Mouse (Mus musculus): ENCODE measurements at regions not wholly inside any gene's neighbourhood (a gene's known extent, or its start where the extent isn't known, plus 50 kb on each side); places are given as distances from the start of the nearest gene placed in this dataset.

DNA sequence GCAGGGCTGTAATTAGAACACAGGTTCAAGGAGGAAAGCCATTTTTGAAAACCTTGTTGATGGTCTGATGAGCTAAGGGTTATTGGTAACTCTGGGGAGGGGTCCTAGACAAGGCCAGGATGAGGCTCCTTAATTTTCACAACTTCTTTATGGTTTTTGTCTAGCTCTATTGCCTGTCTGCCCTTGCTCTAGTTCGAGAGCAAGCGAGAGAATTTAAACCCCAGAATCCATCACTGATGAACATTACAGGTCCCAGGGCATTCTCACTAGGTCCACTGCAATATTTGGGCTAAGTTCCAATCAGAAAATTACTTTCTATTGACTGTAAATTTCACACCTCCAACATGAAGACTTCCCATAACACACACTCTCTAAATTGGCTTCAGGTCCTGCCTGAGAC lies 329.0 kb upstream of the Pbx1 start:
- WGBS = 76% methylated on average over 2 of the region's 2 CpGs
- H3K9ac ChIP-seq (replicated peaks; ENCODE audit: low read length) = no peak overlapping the region
- no peak for ATAC-seq (ENCODE audit: low FRiP score, low TSS enrichment)
- H3K4me2 ChIP-seq (replicated peaks; ENCODE audit: low read depth, low read length) = no peak overlapping the region
- H3K36me3 ChIP-seq (ENCODE audit: insufficient read depth, low read length) = no peaks in the 10 kb centered on the region
- H3K27ac ChIP-seq (ENCODE audit: low read length) = no peak overlapping the region
- no peaks in the 10 kb centered on the region for H3K27me3 ChIP-seq (ENCODE audit: insufficient read depth, low read length)
- H3K9me3 ChIP-seq (ENCODE audit: low read length) = no peaks in the 10 kb centered on the region
- no peak overlapping the region for H3K4me3 ChIP-seq (ENCODE audit: low read length)
- H3K4me1 ChIP-seq (ENCODE audit: insufficient read depth, low read length) = no peaks in the 10 kb centered on the region

DNA sequence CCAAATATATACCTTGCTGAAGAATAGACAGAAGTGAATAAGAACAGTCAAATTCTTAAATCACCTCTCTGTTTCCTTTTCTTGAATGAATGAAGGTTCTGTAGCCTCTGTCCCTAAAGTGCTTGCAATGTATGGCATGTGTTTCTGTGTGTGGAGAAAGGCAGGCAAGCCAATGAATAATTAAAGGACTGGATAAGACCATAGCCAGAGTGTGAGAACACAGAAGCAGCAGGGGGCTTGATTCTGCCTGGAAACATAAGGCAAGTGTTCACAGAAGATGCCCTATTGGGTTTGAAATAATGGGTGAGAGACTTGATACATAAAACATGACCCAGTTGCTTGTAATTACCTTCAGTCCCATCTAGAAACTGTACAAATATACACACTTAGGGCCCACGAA lies 328.2 kb upstream of the Pbx1 start:
- H3K36me3 ChIP-seq (ENCODE audit: insufficient read depth, low read length) = no peaks in the 10 kb centered on the region
- no peak overlapping the region for H3K27ac ChIP-seq (ENCODE audit: low read length)
- no peak for ATAC-seq (ENCODE audit: low FRiP score, low TSS enrichment)
- no peak overlapping the region for H3K4me3 ChIP-seq (ENCODE audit: low read length)
- H3K9me3 ChIP-seq (ENCODE audit: low read length) = no peaks in the 10 kb centered on the region
- 85% methylated on average over 1 of the region's 1 CpGs for WGBS
- no peak overlapping the region for H3K4me2 ChIP-seq (replicated peaks; ENCODE audit: low read depth, low read length)
- no peaks in the 10 kb centered on the region for H3K4me1 ChIP-seq (ENCODE audit: insufficient read depth, low read length)
- H3K27me3 ChIP-seq (ENCODE audit: insufficient read depth, low read length) = no peaks in the 10 kb centered on the region
- no peak overlapping the region for H3K9ac ChIP-seq (replicated peaks; ENCODE audit: low read length)

DNA sequence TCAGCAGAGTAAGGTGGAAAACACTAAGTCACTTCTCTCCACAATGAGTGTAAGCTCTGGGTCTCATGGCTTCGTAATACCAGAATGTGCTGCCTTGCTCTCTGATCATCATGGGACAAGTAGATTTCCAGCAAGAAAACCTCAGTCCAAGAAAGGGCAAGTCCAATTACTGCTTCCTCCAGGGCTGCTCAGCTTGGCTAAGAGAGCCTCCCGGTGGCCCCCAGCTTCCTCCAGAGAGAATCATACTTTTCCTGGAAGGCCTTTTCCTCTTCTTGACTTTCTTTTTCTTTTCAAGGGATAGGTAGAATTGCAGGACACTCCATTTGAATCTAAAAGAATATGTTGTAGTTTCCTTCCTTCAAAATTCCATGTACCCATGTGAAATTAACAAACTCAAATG lies 326.8 kb upstream of the Pbx1 start:
- ATAC-seq (ENCODE audit: low FRiP score, low TSS enrichment) = no peak
- Histone ChIP-seq H3K9ac (replicated peaks; ENCODE audit: low read length) (no peak overlapping the region), H3K27me3 (ENCODE audit: insufficient read depth, low read length) (no peaks in the 10 kb centered on the region), H3K9me3 (ENCODE audit: low read length) (no peaks in the 10 kb centered on the region), H3K4me1 (ENCODE audit: insufficient read depth, low read length) (no peaks in the 10 kb centered on the region), H3K4me3 (ENCODE audit: low read length) (no peak overlapping the region), H3K36me3 (ENCODE audit: insufficient read depth, low read length) (no peaks in the 10 kb centered on the region), H3K27ac (ENCODE audit: low read length) (no peak overlapping the region), H3K4me2 (replicated peaks; ENCODE audit: low read depth, low read length) (no peak overlapping the region)
- WGBS = 73% methylated on average over 2 of the region's 2 CpGs

DNA sequence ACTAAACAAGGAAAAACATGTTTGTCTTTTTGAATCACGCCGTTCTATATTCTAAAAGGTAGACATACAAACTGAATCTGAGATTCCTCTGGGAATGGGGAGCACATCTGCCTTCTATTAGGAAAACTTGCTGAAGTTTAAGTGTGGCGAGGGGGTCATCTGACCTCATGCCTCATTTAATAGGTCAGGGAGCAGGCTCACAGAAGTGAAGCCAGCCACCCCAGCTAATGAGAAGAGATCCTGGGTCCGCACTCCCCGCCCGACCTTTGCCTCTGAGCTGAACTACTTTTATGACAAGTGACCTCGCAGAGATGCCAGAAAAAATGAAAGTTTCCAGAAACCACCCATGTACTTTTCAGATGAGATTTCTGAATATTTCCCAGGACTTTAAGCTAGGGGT lies 322.1 kb upstream of the Pbx1 start:
- Histone ChIP-seq H3K4me1 (ENCODE audit: insufficient read depth, low read length) (no peaks in the 10 kb centered on the region), H3K27ac (ENCODE audit: low read length) (no peak overlapping the region), H3K4me3 (ENCODE audit: low read length) (no peak overlapping the region), H3K9ac (replicated peaks; ENCODE audit: low read length) (no peak overlapping the region), H3K4me2 (replicated peaks; ENCODE audit: low read depth, low read length) (no peak overlapping the region), H3K27me3 (ENCODE audit: insufficient read depth, low read length) (no peaks in the 10 kb centered on the region), H3K9me3 (ENCODE audit: low read length) (no peaks in the 10 kb centered on the region), H3K36me3 (ENCODE audit: insufficient read depth, low read length) (no peaks in the 10 kb centered on the region)
- peak; percentile 46; the same call in 1 of the 2 replicates for ATAC-seq (ENCODE audit: low FRiP score, low TSS enrichment)
- 34% methylated on average over 7 of the region's 7 CpGs for WGBS

DNA sequence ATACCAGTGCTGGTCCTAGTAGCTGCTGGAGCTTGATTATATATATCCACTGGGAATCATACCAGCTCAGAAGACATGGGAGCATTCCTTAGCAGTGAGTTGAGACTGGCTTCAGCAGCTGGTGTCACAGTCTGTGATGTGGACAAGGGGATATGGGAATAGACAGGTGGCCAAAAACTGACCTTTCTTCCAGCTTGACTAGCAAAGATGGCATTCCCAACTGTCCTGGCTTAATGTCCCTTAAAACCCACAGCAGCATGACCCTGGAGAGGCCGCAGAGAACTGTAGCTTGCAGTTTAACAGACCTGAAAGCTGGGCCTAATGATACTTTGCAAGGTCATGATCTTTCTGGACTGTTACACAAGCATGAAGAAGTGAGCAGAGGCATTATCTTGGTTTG lies 311.4 kb upstream of the Pbx1 start:
- WGBS = 30% methylated on average over 1 of the region's 1 CpGs
- H3K27me3 ChIP-seq (ENCODE audit: insufficient read depth, low read length) = no peaks in the 10 kb centered on the region
- peak; percentile 94 for ATAC-seq (ENCODE audit: low FRiP score, low TSS enrichment)
- peaks cover 7% of the 10 kb centered on the region for H3K4me1 ChIP-seq (ENCODE audit: insufficient read depth, low read length)
- H3K36me3 ChIP-seq (ENCODE audit: insufficient read depth, low read length) = no peaks in the 10 kb centered on the region
- peaks cover 6% of the 10 kb centered on the region; the same call in 1 of the 2 replicates for H3K9me3 ChIP-seq (ENCODE audit: low read length)
- H3K4me3 ChIP-seq (ENCODE audit: low read length) = no peak overlapping the region
- no peak overlapping the region for H3K4me2 ChIP-seq (replicated peaks; ENCODE audit: low read depth, low read length)
- no peak overlapping the region for H3K9ac ChIP-seq (replicated peaks; ENCODE audit: low read length)
- H3K27ac ChIP-seq (ENCODE audit: low read length) = no peak overlapping the region

DNA sequence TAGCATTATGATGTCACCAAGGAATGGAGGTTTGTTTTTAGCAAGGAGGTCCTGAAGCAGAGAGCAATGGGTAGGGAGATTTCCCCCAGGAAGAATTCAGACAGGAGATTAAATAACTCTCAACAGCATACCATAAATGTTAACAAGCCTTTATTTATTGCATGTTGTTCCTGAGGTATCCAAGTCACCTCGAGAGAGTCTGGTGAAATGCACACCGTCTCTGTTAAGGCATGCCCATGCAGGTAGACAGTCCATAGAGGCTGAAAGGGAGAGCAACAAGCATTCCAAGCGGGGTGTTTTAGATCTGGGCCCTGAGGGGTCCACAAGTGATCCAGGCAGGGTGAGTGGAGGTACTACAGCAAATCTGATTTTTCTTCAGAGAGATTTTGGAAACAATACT lies 305.9 kb upstream of the Pbx1 start:
- Histone ChIP-seq H3K36me3 (ENCODE audit: insufficient read depth, low read length) (no peaks in the 10 kb centered on the region), H3K27me3 (ENCODE audit: insufficient read depth, low read length) (no peaks in the 10 kb centered on the region), H3K9ac (replicated peaks; ENCODE audit: low read length) (no peak overlapping the region), H3K4me3 (ENCODE audit: low read length) (no peak overlapping the region), H3K9me3 (ENCODE audit: low read length) (no peaks in the 10 kb centered on the region), H3K27ac (ENCODE audit: low read length) (no peak overlapping the region), H3K4me2 (replicated peaks; ENCODE audit: low read depth, low read length) (no peak overlapping the region), H3K4me1 (ENCODE audit: insufficient read depth, low read length) (peaks cover under 1% of the 10 kb centered on the region)
- 42% methylated on average over 3 of the region's 3 CpGs for WGBS
- ATAC-seq (ENCODE audit: low FRiP score, low TSS enrichment) = no peak

DNA sequence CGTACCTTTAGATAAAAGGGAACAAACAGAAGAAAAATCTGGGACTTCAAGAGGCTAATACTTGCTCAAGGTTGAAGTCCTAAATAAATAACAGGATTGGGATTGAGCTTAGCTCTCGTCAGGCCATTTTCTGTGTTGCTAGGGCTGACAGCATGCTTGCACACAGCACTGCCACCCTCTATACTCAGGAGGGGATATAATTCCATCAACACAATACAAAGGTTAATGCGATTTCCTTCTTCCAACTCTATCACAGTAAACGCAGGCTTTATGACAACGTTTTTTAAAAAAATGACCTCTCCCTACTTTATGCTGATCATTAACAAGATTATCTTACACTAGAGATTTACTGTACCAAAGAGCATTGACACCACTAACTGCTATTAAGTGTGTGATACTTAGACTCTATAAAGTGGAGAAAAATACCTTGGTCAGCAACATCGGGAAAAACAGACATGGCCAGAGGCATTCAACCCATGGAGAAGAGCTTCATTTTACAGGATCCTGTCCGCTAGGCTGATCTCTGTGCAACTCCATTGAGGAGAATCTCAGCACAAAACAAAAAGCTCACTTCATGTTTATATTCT lies 305.3 kb upstream of the Pbx1 start:
- H3K4me2 ChIP-seq (replicated peaks; ENCODE audit: low read depth, low read length) = no peak overlapping the region
- 72% methylated on average over 7 of the region's 7 CpGs for WGBS
- no peak for ATAC-seq (ENCODE audit: low FRiP score, low TSS enrichment)
- H3K4me3 ChIP-seq (ENCODE audit: low read length) = no peak overlapping the region
- H3K27ac ChIP-seq (ENCODE audit: low read length) = no peak overlapping the region
- H3K9me3 ChIP-seq (ENCODE audit: low read length) = no peaks in the 10 kb centered on the region
- H3K4me1 ChIP-seq (ENCODE audit: insufficient read depth, low read length) = no peaks in the 10 kb centered on the region
- H3K36me3 ChIP-seq (ENCODE audit: insufficient read depth, low read length) = no peaks in the 10 kb centered on the region
- no peaks in the 10 kb centered on the region for H3K27me3 ChIP-seq (ENCODE audit: insufficient read depth, low read length)
- H3K9ac ChIP-seq (replicated peaks; ENCODE audit: low read length) = no peak overlapping the region

DNA sequence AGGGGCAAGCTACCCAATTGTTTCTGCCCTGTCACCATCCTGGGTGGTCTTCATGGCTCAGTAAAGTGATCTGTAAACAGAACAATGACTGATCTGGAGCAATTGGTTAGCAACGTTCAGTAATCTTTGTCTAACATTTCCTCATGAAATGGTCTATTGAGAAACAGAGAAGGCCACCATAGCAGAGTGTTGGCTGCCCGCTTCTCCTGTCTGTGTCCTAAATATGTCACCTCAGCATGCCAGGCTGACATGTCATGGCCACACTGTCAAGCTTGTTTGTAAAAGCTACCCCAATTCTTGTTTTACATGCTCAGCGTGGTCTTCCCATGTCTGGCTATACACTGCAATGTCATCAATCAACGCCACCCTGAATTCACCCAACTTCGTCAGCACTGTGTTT lies 301.0 kb upstream of the Pbx1 start:
- Histone ChIP-seq H3K27ac (ENCODE audit: low read length) (no peak overlapping the region), H3K4me1 (ENCODE audit: insufficient read depth, low read length) (no peaks in the 10 kb centered on the region), H3K4me3 (ENCODE audit: low read length) (no peak overlapping the region), H3K9me3 (ENCODE audit: low read length) (no peaks in the 10 kb centered on the region), H3K36me3 (ENCODE audit: insufficient read depth, low read length) (no peaks in the 10 kb centered on the region), H3K9ac (replicated peaks; ENCODE audit: low read length) (no peak overlapping the region), H3K4me2 (replicated peaks; ENCODE audit: low read depth, low read length) (no peak overlapping the region), H3K27me3 (ENCODE audit: insufficient read depth, low read length) (no peaks in the 10 kb centered on the region)
- ATAC-seq (ENCODE audit: low FRiP score, low TSS enrichment) = no peak
- WGBS = 59% methylated on average over 5 of the region's 5 CpGs

DNA sequence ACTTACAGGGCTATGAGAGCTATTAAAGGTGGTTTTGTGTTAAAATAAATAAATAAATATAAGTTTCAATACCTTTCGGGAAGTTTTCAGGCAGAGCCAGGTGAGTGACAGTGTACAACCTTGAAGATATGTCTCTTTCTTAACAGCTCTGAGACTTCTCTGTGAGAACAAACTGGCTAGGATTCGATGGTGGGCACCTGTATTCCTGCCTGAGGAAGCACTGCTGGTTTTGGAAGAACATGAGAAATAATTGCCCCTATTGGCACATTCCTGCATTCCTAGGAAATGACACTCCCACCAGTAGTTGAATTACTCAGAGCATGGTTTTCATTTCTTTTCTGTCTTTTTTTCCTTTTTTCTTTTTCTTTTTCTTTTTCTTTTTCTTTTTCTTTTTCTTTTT lies 277.8 kb upstream of the Pbx1 start:
- H3K9me3 ChIP-seq (ENCODE audit: low read length) = no peaks in the 10 kb centered on the region
- WGBS = 61% methylated on average over 2 of the region's 2 CpGs
- no peak overlapping the region for H3K9ac ChIP-seq (replicated peaks; ENCODE audit: low read length)
- H3K27ac ChIP-seq (ENCODE audit: low read length) = peak overlapping the region; percentile 97
- H3K27me3 ChIP-seq (ENCODE audit: insufficient read depth, low read length) = no peaks in the 10 kb centered on the region
- peak overlapping the region; percentile 44 for H3K4me2 ChIP-seq (replicated peaks; ENCODE audit: low read depth, low read length)
- no peak overlapping the region for H3K4me3 ChIP-seq (ENCODE audit: low read length)
- peaks cover 22% of the 10 kb centered on the region for H3K4me1 ChIP-seq (ENCODE audit: insufficient read depth, low read length)
- no peak for ATAC-seq (ENCODE audit: low FRiP score, low TSS enrichment)
- no peaks in the 10 kb centered on the region for H3K36me3 ChIP-seq (ENCODE audit: insufficient read depth, low read length)

DNA sequence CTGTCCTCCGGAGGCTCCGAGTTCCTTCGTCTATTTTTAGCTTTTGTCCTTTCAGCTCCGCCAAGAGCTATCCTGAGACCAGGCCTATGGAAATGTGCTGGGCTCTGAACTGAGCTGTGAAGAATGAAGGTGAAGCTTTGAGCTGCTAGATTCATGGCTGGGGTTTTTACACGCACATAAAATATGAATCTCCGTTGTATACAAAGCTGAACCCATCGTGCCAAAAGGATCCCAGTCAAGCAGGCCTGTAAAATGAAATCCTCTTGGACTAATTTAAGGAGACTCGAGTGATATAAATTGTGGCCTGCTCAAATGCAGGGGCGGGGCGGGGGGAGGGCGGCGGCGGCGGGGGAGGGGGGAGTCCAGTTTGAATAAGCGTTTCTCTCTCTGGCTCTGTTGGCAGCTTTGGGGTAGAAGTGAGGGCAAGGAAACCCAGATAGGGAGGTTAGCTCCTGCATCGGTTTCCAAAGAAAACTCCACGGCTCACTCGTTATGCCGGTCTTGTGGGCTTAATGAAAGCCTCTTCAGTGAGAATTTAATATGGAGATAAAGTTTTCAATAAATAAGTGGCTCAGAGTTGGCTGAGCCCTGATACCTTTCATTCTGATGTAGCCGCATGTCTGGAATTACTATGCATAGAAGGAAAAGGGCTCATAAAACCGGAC lies 277.1 kb upstream of the Pbx1 start:
- Histone ChIP-seq H3K4me2 (replicated peaks; ENCODE audit: low read depth, low read length) (peak overlapping the region; percentile 44), H3K27ac (ENCODE audit: low read length) (peak overlapping the region; percentile 97), H3K9ac (replicated peaks; ENCODE audit: low read length) (peak overlapping the region; percentile 53; the same call in 1 of the 2 replicates), H3K36me3 (ENCODE audit: insufficient read depth, low read length) (no peaks in the 10 kb centered on the region), H3K4me3 (ENCODE audit: low read length) (peak overlapping the region; percentile 5; the same call in 1 of the 2 replicates), H3K4me1 (ENCODE audit: insufficient read depth, low read length) (peaks cover 22% of the 10 kb centered on the region), H3K27me3 (ENCODE audit: insufficient read depth, low read length) (no peaks in the 10 kb centered on the region), H3K9me3 (ENCODE audit: low read length) (no peaks in the 10 kb centered on the region)
- 11% methylated on average over 17 of the region's 21 CpGs for WGBS
- ATAC-seq (ENCODE audit: low FRiP score, low TSS enrichment) = peak; percentile 49; the same call in 1 of the 2 replicates
